Mouse (Mus musculus) olfactory bulb, adult 2 months (tissue): ENCODE results near the gene Fbxo39. TPM values are rescaled to one million over a fixed set of nuclear protein-coding genes. Genes with fewer than 3 reads are reported as not detected.

Source experiments
- H3K27ac ChIP-seq: fragments of 200-500 bp; 2 replicates; pipeline ENCODE4 v1.5.1; 2012; ENCODE audit warnings: low read depth, low read length; ENCODE audit not compliant: insufficient read depth
- H3K4me1 ChIP-seq: fragments of 200-500 bp; 2 replicates; pipeline ENCODE4 v1.6.1; 2012; ENCODE audit warnings: low read length; ENCODE audit not compliant: control insufficient read depth, insufficient read depth
- H3K4me3 ChIP-seq: fragments of 200-500 bp; 2 replicates; pipeline ENCODE4 v1.5.1; 2012; ENCODE audit warnings: mild to moderate bottlenecking, low read depth, low read length, moderate library complexity; ENCODE audit not compliant: insufficient read depth
- CTCF ChIP-seq: fragments of 200-500 bp; IDR thresholded peaks from 2 replicates; pipeline ENCODE4 v1.5.1; 2012; ENCODE audit warnings: low read depth, mild to moderate bottlenecking, low read length, moderate library complexity; ENCODE audit not compliant: insufficient read depth
- POLR2A ChIP-seq: fragments of 200-500 bp; IDR thresholded peaks from 2 replicates; pipeline ENCODE4 v1.6.1; 2012; ENCODE audit warnings: mild to moderate bottlenecking, low read depth, low read length, moderate library complexity; ENCODE audit not compliant: insufficient read depth
- WGBS: fragments of 180-500 bp; shearing (Covaris S2); methylation state at CpG from one replicate; pipeline ENCODE4 v1.1.7; 2018; 5-methylcytosine and 5-hydroxymethylcytosine counted together
- polyA plus RNA-seq: library from polyadenylated mRNA; stranded (reverse); fragments of >200 nt; gene quantifications from 2 replicates; pipeline ENCODE4 v1.2.4, GENCODE M21; 2012; ENCODE audit warnings: low replicate concordance; ENCODE audit not compliant: missing spikeins, insufficient read depth, insufficient read length

Fbxo39 gene
- polyA plus RNA-seq = not detected in 2 replicates

DNA sequence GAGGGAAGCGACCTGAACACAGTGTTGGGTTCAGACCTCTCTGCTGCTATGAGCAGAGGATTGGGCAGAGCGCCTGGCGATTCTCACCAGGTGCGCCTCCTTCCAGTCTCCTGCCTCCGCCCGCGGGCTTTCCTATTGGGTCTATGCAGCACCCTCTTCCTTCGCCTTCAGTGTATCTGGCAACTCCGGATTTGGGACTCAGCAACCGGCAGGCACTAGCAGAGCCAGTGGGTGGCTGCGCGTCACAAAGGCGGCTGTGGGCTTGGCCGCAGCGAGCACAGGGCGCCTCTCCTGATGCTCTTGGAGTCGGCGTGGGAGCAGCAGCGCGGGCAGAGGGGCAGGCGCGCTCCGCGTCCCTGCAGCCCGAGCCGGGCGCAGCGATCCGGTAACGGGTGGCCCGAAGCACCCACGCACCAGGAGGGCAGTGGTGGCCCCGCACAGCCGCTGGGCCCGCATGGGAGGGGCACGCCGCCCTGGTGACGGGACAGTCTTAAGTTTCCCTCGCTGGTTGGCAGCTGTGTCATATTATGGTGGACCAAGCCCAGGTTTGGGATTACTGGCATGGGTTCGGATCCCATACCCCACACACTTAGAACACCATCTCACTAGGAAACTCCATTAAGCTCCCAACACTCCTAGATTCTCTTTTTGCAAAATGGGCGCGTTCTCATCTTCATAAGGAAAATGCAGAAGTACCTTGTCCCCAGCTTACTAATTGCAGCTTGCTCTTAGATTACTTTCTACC, at the start of gene Fbxo39:
Gene Fbxo39, plus strand, starts transcription at position 294 of the 745 bp plus-strand sequence.
- 12% methylated on average over 42 of the region's 42 CpGs for WGBS
- Histone ChIP-seq H3K27ac (no peak within 1 kb of the TSS), H3K4me1 (peaks cover 7% of the 10 kb centered on the region), H3K4me3 (peak within 1 kb of the TSS; percentile 40)
- TF ChIP-seq CTCF (no peak), POLR2A (no peak; the same call in 1 of the 2 replicates)

DNA sequence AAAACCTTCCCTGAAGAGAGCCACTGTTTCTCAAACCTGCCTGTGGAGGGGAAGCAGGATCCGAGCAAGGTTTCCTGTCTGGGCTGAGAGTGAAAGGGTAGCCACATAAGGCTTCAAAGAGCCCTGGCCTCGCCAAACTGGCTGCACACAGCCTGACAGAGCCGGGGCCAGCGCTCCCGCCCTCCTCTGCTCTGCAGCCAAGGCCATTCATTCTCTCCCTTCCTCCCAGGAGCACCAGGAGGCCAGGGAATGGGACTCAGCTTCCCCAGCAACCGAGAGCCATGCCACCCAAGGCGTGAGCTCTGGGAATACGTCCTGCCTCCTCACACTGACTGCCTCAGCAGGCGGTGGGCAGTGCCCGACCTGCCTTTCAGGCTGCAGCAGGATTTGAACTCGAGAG, 48.8 kb upstream of the Fbxo39 start:
- Histone ChIP-seq H3K27ac (no peak overlapping the region), H3K4me1 (peaks cover 20% of the 10 kb centered on the region), H3K4me3 (peak overlapping the region; percentile 3; the same call in 1 of the 2 replicates)
- TF ChIP-seq CTCF (no peak), POLR2A (no peak)
- 26% methylated on average over 11 of the region's 11 CpGs for WGBS

DNA sequence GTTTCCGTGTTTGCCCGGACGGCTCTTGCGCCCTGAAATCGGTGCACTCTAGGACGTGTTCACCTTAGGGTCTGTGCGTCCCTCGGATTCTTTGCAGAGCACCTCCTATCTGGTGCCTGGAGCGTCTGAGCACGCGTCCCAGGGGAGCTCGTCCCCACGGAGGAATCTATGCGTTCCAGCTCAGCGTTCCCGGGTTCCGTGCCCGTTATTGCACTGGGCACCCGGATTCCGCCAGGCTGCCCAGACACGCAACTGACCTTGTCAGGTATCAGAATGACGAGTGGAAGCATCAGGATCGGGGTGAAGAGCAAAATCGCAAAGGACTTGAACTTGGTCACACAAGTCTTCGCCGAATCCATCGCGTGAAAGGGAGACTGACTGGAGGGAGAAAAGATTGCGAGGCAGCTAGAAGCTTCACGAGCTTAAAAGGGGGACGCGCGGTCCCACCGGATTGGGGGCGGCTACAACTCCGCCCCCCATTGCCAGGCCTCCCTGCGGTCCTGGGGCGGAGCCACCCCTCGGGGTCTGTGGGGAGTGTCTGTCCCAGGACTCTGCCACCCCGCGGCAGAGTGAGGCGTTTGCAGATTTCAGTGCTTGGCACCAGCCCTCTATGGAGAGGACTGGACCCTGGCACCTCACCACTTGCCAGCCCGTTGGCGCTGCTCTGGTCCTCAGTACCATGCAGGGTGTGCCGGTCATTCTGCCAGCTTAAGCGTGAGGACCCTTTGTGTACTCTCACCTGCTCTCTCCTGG, 47.9 kb upstream of the Fbxo39 start:
- H3K27ac ChIP-seq = no peak overlapping the region
- H3K4me1 ChIP-seq = peaks cover 20% of the 10 kb centered on the region
- TF ChIP-seq CTCF = no peak; the same call in none of the 2 replicates
- 3% methylated on average over 46 of the region's 46 CpGs for WGBS
- H3K4me3 ChIP-seq = peak overlapping the region; percentile 40

DNA sequence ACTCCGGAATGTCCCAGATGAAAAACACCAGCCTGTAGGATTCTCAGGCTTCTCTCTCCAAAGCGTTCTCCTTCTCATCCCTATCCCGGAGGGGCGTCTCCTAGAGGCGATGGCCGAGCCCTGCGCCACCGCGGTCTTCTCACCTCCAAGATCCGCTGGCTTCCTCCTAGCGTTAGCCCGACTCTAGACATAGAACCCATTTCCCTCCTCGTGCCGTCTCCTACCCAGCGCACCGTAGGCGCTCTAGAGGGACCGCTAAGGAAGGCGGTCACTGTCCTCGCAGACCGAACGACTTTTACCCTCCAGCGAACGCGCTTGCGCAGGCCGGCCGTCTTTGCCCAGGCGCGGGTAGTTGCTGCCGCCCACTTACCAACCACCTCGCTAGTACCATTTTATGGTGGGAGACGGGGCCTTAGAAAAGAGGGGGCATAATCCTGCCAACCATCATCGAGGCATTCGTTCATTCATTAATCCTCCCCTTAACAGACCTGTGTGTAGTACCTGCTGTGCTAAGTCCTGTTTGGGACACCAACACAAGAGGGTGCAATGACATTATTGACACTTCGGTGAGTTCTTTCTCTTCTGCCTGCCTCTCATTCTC, 47.2 kb upstream of the Fbxo39 start, which contains the start of gene Slc13a5:
Gene Slc13a5, minus strand, starts transcription at position 263 of the 601 bp plus-strand sequence.
- no peak within 1 kb of the TSS for H3K27ac ChIP-seq
- TF ChIP-seq POLR2A (no peak), CTCF (no peak)
- 9% methylated on average over 36 of the region's 36 CpGs for WGBS
- H3K4me1 ChIP-seq = peaks cover 20% of the 10 kb centered on the region
- H3K4me3 ChIP-seq = peak within 1 kb of the TSS; percentile 40

DNA sequence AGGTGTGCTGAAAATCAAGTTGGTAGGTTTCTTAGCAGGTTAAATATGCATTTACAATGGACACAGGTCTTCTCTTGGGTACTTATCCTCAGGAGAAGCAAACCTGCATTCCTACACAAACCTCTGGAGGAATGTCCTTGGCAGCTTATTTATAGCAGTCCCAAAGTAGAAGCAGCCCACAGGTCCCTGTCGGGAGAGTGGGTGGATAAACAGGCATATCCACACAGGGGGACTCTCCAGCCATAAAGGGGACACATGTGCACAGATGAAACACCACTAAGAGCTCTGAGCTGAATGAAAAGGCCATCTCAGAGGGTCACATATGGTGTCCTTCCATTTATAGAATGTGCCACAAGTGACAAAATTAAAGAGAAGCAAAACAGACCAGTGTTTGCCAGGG, 42.5 kb upstream of the Fbxo39 start:
- WGBS = 58% methylated on average over 1 of the region's 1 CpGs
- TF ChIP-seq CTCF = no peak
- no peak for TF ChIP-seq POLR2A

DNA sequence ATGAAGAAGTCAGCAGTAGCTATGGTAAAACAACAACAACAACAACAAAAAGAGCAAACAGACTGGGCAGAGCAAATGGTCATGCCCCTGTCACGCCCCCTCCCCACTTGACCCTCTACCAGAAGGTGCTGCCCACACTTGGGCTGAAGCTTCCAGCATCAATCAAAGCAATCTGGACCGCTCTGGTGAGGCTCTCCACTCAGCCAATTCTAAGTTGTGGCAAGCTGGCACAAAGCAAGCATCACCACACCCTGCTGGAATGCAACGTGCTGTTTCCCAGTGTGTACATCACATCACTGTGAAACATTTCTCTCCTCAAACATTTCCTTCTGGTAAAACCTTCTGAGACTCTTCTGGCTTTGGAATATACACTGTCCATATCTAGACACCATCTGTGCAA, 40.9 kb upstream of the Fbxo39 start:
- TF ChIP-seq POLR2A (no peak), CTCF (no peak)
- WGBS = 64% methylated on average over 3 of the region's 3 CpGs

More for the DNA sequence above, 42.5 kb upstream of the Fbxo39 start:
- H3K27ac ChIP-seq = no peak overlapping the region
- H3K4me3 ChIP-seq = no peak overlapping the region
- H3K4me1 ChIP-seq = peaks cover 4% of the 10 kb centered on the region

DNA sequence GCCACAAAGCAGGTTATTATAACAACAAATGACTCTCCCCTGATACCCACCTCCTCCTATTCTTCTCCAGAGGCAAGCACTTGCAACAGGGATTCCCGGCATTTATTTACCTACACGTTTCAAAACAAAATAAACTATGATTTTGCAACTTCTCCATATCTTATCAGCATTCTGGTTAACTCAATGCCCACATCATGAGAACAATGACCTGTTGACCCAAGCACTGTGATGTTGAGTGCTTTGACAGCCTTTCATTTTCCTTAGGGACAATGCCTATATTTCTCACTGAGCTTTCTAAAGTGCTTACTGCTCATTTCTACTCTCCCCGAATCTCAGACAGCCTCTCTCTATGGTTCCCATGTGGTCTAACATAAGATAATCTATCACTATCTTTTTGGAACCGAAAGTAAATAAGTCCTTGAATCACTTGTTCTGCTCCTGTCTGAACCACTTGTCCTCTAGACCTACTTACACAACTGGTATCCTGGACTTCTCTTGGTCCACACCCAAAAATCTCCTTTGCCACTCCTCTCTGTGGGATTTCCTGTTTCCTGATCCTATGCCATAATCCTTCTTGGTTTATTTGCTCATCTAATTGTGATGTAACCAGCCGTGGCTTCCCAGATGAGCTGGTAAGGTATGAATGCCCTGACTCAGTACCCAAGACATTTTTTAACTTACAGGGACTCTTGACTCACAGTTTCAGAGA, 32.9 kb upstream of the Fbxo39 start:
- WGBS = 93% methylated on average over 5 of the region's 5 CpGs

More for the DNA sequence above, 40.9 kb upstream of the Fbxo39 start:
- Histone ChIP-seq H3K4me1 (no peaks in the 10 kb centered on the region), H3K27ac (no peak overlapping the region), H3K4me3 (no peak overlapping the region)

DNA sequence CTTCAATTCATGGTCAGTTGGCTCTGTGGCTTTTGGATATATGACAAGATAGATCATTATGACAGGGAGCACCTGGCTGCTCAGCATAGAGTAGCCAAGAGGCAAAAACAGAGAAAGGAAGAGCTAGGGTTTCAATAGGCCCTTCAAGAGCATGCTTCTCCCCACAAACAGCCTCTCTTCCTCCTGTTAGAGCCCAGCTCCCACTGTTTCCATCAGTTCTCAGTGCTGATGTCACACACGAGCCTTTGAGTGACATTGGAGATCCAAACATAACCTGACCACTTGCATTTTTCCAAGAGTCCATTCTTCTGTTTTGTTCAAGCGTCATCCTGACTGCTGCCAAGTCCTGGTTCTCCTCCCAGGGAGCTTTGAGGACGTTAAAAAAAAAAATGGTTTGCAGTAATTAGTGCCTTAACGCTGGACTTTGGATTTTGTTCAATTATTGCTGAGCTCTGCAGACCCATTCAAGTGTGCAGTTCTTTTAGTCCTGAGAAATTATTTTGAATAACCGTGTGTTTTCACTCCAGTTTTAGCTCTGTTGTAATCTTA, 32.3 kb upstream of the Fbxo39 start:
- Histone ChIP-seq H3K4me3 (no peak overlapping the region), H3K27ac (no peak overlapping the region), H3K4me1 (peaks cover 3% of the 10 kb centered on the region)
- WGBS = 45% methylated on average over 5 of the region's 5 CpGs
- TF ChIP-seq POLR2A = no peak
- no peak for TF ChIP-seq CTCF

More for the DNA sequence above, 32.9 kb upstream of the Fbxo39 start:
- Histone ChIP-seq H3K4me3 (no peak overlapping the region), H3K4me1 (peaks cover 3% of the 10 kb centered on the region), H3K27ac (no peak overlapping the region)
- TF ChIP-seq POLR2A (no peak), CTCF (no peak)
